Mouse (Mus musculus): ENCODE results near the gene Gmnn.

Gene Gmnn

DNA sequence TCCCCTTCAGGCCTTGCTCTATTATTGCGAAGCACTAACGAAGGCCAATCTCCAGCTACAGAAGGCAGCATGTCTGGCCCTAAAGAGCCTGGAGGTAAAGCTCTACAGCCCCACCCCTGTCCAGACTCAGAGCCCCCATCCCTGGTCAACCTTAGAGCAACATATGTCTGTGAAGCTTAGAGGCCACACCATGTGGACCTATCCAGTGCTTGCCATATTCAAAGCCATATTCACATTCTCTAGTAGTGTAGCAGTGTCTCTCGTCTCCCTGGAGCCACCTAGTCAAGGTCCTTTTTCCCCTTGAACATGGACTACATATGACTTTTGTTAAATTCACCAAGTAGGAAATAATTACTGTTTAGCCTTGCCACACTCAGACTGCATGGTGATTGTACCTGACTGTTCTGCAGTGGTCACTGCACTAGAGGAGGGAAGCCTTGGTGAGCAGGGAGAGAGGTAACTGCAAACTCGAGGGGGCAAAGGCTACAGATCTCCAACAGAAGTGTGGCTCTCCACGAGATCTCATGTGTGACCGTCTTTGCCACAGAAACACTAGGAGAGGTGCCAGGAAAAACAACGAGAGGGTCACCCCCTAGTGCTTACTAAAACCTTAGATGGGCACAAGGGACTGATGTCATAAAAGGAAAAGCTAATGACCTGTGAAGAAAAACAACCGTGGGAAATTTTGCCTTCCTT, 37.9 kb downstream of the Gmnn start:
- Histone ChIP-seq H3K4me3 (replicated peaks; ENCODE audit: low read length) (no peak overlapping the region), H3K9me3 (ENCODE audit: low read length) (no peaks in the 10 kb centered on the region), H3K4me1 (replicated peaks; ENCODE audit: low read depth, low read length) (peaks cover 4% of the 10 kb centered on the region; the same call in 1 of the 2 replicates), H3K27me3 (ENCODE audit: insufficient read depth, low read length) (no peaks in the 10 kb centered on the region), H3K36me3 (ENCODE audit: insufficient read depth, low read length) (no peaks in the 10 kb centered on the region)
- TF ChIP-seq CTCF (conservative IDR thresholded peaks at IDR 0.05; ENCODE audit: low read length) = no peak
- TF ChIP-seq NANOG (IDR thresholded peaks at IDR 0.05; ENCODE audit: borderline replicate concordance, low read length) = no peak
- no peak for TF ChIP-seq POU5F1 (IDR thresholded peaks at IDR 0.05; ENCODE audit: borderline replicate concordance, low read length)

DNA sequence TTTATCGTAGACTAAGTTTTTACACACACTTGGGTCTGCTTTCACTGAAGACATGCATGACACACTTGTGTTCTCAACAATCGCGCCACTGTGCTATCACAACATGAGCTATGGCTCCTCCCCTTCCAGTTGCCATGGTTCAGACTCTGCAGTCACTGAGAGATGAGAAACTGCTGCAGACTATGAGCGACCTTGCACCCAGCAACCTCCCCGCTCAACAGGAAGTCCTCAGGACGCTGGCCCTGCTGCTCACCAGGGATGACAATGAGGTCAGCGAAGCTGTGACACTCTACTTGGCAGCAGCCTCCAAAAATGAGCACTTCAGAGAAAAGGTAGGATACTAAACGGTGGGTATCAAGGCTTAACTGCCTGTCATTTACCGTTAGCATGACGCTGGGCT, 40.2 kb downstream of the Gmnn start:
- TF ChIP-seq POU5F1 (IDR thresholded peaks at IDR 0.05; ENCODE audit: borderline replicate concordance, low read length) (no peak), CTCF (conservative IDR thresholded peaks at IDR 0.05; ENCODE audit: low read length) (no peak), NANOG (IDR thresholded peaks at IDR 0.05; ENCODE audit: borderline replicate concordance, low read length) (no peak)

DNA sequence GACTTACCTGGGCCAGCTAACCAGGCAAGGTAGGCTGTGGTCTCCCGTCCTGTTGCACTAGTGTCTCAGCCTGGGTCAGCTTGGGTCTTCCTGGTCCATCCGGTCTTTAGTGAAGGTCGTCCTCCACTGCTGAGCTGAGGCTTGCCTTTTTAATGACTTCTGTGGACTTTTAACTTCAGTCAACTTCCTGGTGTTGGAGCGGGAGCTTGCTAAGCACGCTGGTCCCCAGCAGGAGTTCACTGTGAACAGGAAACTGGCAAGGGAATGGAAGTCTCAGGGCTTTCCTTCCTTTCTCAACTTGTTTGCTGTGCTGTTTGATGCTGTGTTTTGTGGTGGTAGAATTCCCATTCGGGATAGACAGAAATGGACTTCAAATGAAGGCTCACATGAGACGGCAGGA, 44.0 kb downstream of the Gmnn start:
- H3K4me1 ChIP-seq (replicated peaks; ENCODE audit: low read depth, low read length) = peaks cover 20% of the 10 kb centered on the region
- H3K27me3 ChIP-seq (ENCODE audit: insufficient read depth, low read length) = peaks cover 14% of the 10 kb centered on the region
- H3K4me3 ChIP-seq (replicated peaks; ENCODE audit: low read length) = no peak overlapping the region
- no peak for TF ChIP-seq POU5F1 (IDR thresholded peaks at IDR 0.05; ENCODE audit: borderline replicate concordance, low read length)
- no peaks in the 10 kb centered on the region for H3K9me3 ChIP-seq (ENCODE audit: low read length)
- H3K36me3 ChIP-seq (ENCODE audit: insufficient read depth, low read length) = no peaks in the 10 kb centered on the region

More for the DNA sequence above, 40.2 kb downstream of the Gmnn start:
- Histone ChIP-seq H3K36me3 (ENCODE audit: insufficient read depth, low read length) (no peaks in the 10 kb centered on the region), H3K4me1 (replicated peaks; ENCODE audit: low read depth, low read length) (peaks cover 4% of the 10 kb centered on the region; the same call in 1 of the 2 replicates), H3K27me3 (ENCODE audit: insufficient read depth, low read length) (no peaks in the 10 kb centered on the region), H3K9me3 (ENCODE audit: low read length) (no peaks in the 10 kb centered on the region), H3K4me3 (replicated peaks; ENCODE audit: low read length) (no peak overlapping the region)

DNA sequence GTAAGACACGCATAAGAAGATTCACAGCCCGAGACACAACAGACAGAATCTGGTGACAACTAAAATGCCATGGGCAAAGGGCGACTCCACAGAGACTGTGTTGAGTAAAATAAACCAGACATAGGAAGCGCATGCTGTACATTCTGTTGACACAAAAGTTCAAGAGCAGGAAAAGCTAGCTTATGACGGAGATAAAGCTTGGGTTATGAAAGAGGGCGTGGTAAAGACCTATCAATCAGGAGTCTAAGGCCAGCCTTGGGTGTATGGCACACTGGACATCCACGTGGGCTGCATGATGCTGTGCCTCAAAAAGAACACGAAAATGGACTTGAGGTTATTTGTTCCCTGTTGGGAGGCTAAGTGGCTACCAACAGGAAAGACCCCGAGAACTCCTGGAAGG, 45.3 kb downstream of the Gmnn start:
- TF ChIP-seq CTCF (conservative IDR thresholded peaks at IDR 0.05; ENCODE audit: low read length) (no peak), POU5F1 (IDR thresholded peaks at IDR 0.05; ENCODE audit: borderline replicate concordance, low read length) (no peak), NANOG (IDR thresholded peaks at IDR 0.05; ENCODE audit: borderline replicate concordance, low read length) (no peak)
- peaks cover 14% of the 10 kb centered on the region for H3K27me3 ChIP-seq (ENCODE audit: insufficient read depth, low read length)
- H3K4me1 ChIP-seq (replicated peaks; ENCODE audit: low read depth, low read length) = peaks cover 17% of the 10 kb centered on the region
- H3K4me3 ChIP-seq (replicated peaks; ENCODE audit: low read length) = no peak overlapping the region
- H3K36me3 ChIP-seq (ENCODE audit: insufficient read depth, low read length) = no peaks in the 10 kb centered on the region
- no peaks in the 10 kb centered on the region for H3K9me3 ChIP-seq (ENCODE audit: low read length)

DNA sequence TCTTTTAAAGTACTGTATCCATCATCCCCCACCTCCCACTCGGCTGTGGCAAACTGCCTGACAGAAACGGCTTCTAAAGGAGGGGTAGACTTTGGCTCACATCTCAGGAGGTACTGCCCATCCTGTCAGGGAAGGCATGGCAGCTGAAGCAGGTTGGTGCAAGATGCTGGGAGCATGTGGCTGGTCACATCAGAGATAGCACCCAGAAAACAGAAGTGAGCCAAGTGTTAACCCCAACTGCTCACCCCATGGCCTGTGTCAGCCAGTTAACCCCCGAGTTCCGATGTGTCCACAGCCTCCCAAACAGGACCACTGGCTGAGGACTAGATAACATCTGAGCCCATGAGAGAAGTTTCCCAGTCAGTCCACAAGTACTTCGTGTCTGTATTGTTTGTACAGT, 46.1 kb downstream of the Gmnn start:
- peaks cover 16% of the 10 kb centered on the region for H3K4me1 ChIP-seq (replicated peaks; ENCODE audit: low read depth, low read length)
- H3K27me3 ChIP-seq (ENCODE audit: insufficient read depth, low read length) = peaks cover 18% of the 10 kb centered on the region
- H3K4me3 ChIP-seq (replicated peaks; ENCODE audit: low read length) = no peak overlapping the region
- no peaks in the 10 kb centered on the region for H3K9me3 ChIP-seq (ENCODE audit: low read length)
- no peaks in the 10 kb centered on the region for H3K36me3 ChIP-seq (ENCODE audit: insufficient read depth, low read length)
- TF ChIP-seq CTCF (conservative IDR thresholded peaks at IDR 0.05; ENCODE audit: low read length) (no peak), NANOG (IDR thresholded peaks at IDR 0.05; ENCODE audit: borderline replicate concordance, low read length) (no peak), POU5F1 (IDR thresholded peaks at IDR 0.05; ENCODE audit: borderline replicate concordance, low read length) (no peak)

DNA sequence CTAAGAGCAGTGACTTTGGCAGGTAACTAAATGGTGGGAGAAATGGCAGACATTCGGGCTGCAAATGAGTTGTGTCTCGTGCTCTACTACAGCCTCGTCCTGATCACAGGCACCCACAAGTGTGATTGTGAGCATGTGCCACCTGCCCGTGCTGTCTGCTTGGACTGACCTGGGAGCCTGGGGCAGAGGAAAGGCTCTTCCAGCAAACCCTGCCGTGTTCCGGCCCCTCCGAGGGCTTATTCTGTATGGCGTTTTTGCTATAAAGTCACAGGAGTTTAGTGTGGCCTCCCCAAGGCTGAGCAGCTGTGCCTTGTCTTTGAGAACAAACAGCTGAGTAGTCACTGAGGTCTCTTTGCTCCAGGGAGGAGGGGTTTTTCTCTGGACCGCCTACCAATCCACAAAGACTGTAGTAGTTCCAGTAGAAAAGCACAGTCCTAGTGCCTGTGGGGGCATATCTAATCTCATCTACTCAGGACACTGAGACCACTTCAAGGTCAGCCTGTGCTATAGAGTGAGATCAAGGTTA, 47.3 kb downstream of the Gmnn start:
- Histone ChIP-seq H3K27me3 (ENCODE audit: insufficient read depth, low read length) (peaks cover 18% of the 10 kb centered on the region), H3K9me3 (ENCODE audit: low read length) (no peaks in the 10 kb centered on the region), H3K4me3 (replicated peaks; ENCODE audit: low read length) (no peak overlapping the region), H3K4me1 (replicated peaks; ENCODE audit: low read depth, low read length) (peaks cover 16% of the 10 kb centered on the region), H3K36me3 (ENCODE audit: insufficient read depth, low read length) (no peaks in the 10 kb centered on the region)
- TF ChIP-seq NANOG (IDR thresholded peaks at IDR 0.05; ENCODE audit: borderline replicate concordance, low read length) (no peak), POU5F1 (IDR thresholded peaks at IDR 0.05; ENCODE audit: borderline replicate concordance, low read length) (no peak), CTCF (conservative IDR thresholded peaks at IDR 0.05; ENCODE audit: low read length) (no peak)

DNA sequence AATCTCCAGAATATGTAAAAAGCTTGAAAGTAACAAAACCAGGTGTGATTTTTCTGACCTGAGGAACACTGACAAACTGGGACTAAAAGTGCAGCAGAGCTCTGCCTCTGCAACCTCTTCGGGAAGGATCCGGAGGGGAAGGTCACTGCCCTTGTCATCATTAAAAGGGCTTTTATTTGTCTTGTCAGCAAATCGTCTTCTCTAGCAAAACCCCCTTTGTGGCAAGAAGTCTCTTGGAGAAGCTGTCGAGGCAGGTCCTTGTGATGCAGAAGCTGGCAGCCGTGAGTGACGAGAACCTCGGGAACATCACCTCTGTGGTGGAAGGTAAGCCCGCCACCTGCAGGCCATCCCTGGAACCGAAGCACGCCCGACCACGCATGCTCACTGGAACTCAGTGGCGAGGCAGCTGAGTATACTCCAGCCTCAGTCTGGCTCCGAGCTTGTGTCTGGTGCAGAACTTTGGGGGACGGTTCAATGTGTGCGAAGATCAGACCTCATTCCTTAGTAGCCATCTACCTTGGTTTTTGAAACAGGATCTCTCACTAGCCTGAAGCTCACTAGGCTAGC, 48.2 kb downstream of the Gmnn start:
- Histone ChIP-seq H3K4me1 (replicated peaks; ENCODE audit: low read depth, low read length) (peaks cover 16% of the 10 kb centered on the region), H3K4me3 (replicated peaks; ENCODE audit: low read length) (peak overlapping the region; percentile 13; the same call in 1 of the 2 replicates), H3K27me3 (ENCODE audit: insufficient read depth, low read length) (peaks cover 18% of the 10 kb centered on the region), H3K9me3 (ENCODE audit: low read length) (no peaks in the 10 kb centered on the region), H3K36me3 (ENCODE audit: insufficient read depth, low read length) (no peaks in the 10 kb centered on the region)
- TF ChIP-seq CTCF (conservative IDR thresholded peaks at IDR 0.05; ENCODE audit: low read length) = peak; percentile 83
- TF ChIP-seq POU5F1 (IDR thresholded peaks at IDR 0.05; ENCODE audit: borderline replicate concordance, low read length) = no peak

DNA sequence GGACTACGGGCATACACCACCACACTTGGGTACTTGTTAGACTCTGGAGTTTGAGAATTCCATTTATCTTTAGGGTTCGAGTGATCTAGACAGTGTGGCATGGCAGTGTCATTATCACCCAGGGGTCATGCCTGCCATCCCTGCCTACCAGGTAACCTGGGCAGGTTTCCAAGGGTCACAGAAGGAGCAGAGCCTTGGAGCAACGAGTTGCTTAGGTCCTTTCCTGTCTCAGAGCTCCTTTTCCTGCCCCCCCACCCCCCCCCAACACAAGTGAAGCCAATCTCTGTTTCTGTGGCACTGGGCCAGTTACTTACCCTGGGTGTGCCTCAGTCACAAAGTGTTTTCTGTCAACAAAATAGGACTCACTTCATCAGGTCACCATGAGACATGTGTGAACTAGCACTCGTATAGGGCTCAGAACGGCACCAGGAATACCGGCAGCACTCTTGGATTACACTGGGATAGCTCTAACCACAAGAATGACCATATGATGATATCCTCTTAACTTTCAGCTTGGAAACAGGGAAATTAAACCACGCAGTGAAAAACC, 49.1 kb downstream of the Gmnn start:
- Histone ChIP-seq H3K4me1 (replicated peaks; ENCODE audit: low read depth, low read length) (peaks cover 16% of the 10 kb centered on the region), H3K9me3 (ENCODE audit: low read length) (no peaks in the 10 kb centered on the region), H3K36me3 (ENCODE audit: insufficient read depth, low read length) (no peaks in the 10 kb centered on the region), H3K4me3 (replicated peaks; ENCODE audit: low read length) (no peak overlapping the region), H3K27me3 (ENCODE audit: insufficient read depth, low read length) (peaks cover 18% of the 10 kb centered on the region)
- TF ChIP-seq POU5F1 (IDR thresholded peaks at IDR 0.05; ENCODE audit: borderline replicate concordance, low read length) = no peak

All from E14TG2a.4 (cell line).